Mouse (Mus musculus) cortical plate, adult 2 months (tissue): ENCODE results near the gene Gm43518.

ENCODE experiments used
- CTCF ChIP-seq: fragments of 200-500 bp; IDR thresholded peaks from 2 replicates; pipeline ENCODE4 v1.5.1; 2011; ENCODE audit warnings: mild to moderate bottlenecking, control low read depth, low read length; ENCODE audit not compliant: insufficient read depth; ENCODE audit errors: extremely low read depth
- POLR2A ChIP-seq: fragments of 200-500 bp; IDR thresholded peaks from 2 replicates; pipeline ENCODE4 v1.6.1; 2011; ENCODE audit warnings: mild to moderate bottlenecking, low read length, control low read depth; ENCODE audit not compliant: insufficient read depth; ENCODE audit errors: extremely low read depth

DNA sequence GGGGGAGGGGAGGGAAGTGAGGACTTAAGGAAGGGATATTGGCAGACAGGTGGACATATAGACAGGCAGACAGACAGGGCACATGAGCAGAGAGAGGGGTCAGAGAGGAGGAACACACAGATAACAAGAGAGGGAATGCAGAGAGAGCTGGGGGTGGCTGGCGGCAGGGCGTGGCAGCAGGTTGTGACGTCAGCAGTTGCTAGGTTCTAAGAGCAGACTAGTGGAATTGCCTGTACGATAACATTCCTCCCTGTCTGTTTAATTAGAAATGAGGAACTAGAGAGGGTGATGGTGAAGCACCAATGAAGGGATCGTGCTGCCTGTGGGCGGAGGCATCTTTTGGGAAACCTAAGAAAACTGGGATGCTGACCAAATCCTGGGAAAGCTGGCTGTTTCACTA is 35.5 kb upstream of the Gm43518 start:
- TF ChIP-seq CTCF = no peak
- TF ChIP-seq POLR2A = no peak
